Mouse (Mus musculus) hindbrain, embryonic 12.5 days (tissue): ENCODE data around the gene Yaf2. TPM values are rescaled to one million over a fixed set of nuclear protein-coding genes. Genes with fewer than 3 reads are reported as not detected.

Experiments used
- polyA plus RNA-seq: library from polyadenylated mRNA; unstranded; fragments of >200 nt; fragmentation: Nextera tagmentation; extraction: Ambion mirVana; gene quantifications from 2 replicates; pipeline ENCODE4 v1.2.1, GENCODE M21; 2016

The Yaf2 gene
- polyA plus RNA-seq, 1 experiment from 2014 or later, result 98.1 TPM

Other genes with a start within 250 kb of the Yaf2 start
- gene Gxylt1, start 61.8 kb downstream of the Yaf2 start, polyA plus RNA-seq, result 19.7 and 20.4 TPM in 2 replicates
- gene Zcrb1, start 61.4 kb upstream of the Yaf2 start, polyA plus RNA-seq, result 159 and 173 TPM in 2 replicates
- gene Pphln1, start 61.4 kb upstream of the Yaf2 start, polyA plus RNA-seq, result 68.5 and 71.0 TPM in 2 replicates